Mouse (Mus musculus) liver, embryonic 14.5 days (tissue): ENCODE measurements around the gene Nutm1. TPM values are rescaled to one million over a fixed set of nuclear protein-coding genes. Genes with fewer than 3 reads are reported as not detected.

ENCODE experiments used
- ATAC-seq: fragments of 200-750 bp; cut with Nextera tagmentation; 2 replicates; pipeline ENCODE4 v1.8.0; 2017; ENCODE audit warnings: moderate number of reproducible peaks, mild to moderate bottlenecking, moderate library complexity; ENCODE audit not compliant: insufficient read depth
- DNase-seq, 3 experiments: peaks; one replicate each; pipeline ENCODE4 v3.0.0-alpha.2; 2012 to 2013; ENCODE audit warnings: low read depth in 3 of 3, low spot score in 3 of 3
- H3K27ac ChIP-seq: fragments of 300-500 bp; sonication (generic); 2 replicates; pipeline ENCODE4 v1.5.1; 2014; ENCODE audit warnings: moderate library complexity, mild to moderate bottlenecking, control low read depth, inconsistent platforms
- H3K27me3 ChIP-seq: fragments of 300-500 bp; sonication (generic); 2 replicates; pipeline ENCODE4 v1.6.1; 2014; ENCODE audit warnings: mild to moderate bottlenecking, low read length, moderate library complexity; ENCODE audit not compliant: control insufficient read depth, insufficient read depth
- H3K36me3 ChIP-seq: fragments of 300-500 bp; sonication (generic); replicated peaks from 2 replicates; pipeline ENCODE4 v1.6.1; 2014; ENCODE audit warnings: low read depth; ENCODE audit not compliant: control insufficient read depth, insufficient read depth
- H3K4me1 ChIP-seq, 2 experiments: fragments of 200-500 bp in 1 of 2; fragments of 300-500 bp in 1 of 2; sonication (generic) in 1 of 2; replicated peaks; 2 replicates each; pipeline ENCODE4 v1.6.1; 2012 to 2014; ENCODE audit warnings: antibody characterized with exemption in 1 of 2, inconsistent platforms in 1 of 2, low read length in 1 of 2; ENCODE audit not compliant: control insufficient read depth in 2 of 2, insufficient read depth in 2 of 2
- H3K4me2 ChIP-seq: fragments of 300-500 bp; sonication (generic); 2 replicates; pipeline ENCODE4 v1.6.1; 2014; ENCODE audit warnings: low read depth, mild to moderate bottlenecking, control low read depth, moderate library complexity
- H3K4me3 ChIP-seq, 2 experiments: fragments of 200-500 bp in 1 of 2; fragments of 300-500 bp in 1 of 2; sonication (generic) in 1 of 2; 2 replicates each; pipeline ENCODE4 v1.5.1; 2012 to 2014; ENCODE audit warnings: low read depth in 2 of 2, low read length in 2 of 2, mild to moderate bottlenecking in 2 of 2, control low read depth in 1 of 2, inconsistent platforms in 1 of 2, moderate library complexity in 1 of 2; ENCODE audit not compliant: insufficient read depth in 1 of 2
- H3K9ac ChIP-seq: fragments of 300-500 bp; sonication (generic); replicated peaks from 2 replicates; pipeline ENCODE4 v1.6.1; 2014; ENCODE audit warnings: mild to moderate bottlenecking, control low read depth, moderate library complexity
- H3K9me3 ChIP-seq: fragments of 300-500 bp; sonication (generic); 2 replicates; pipeline ENCODE4 v1.6.1; 2016; ENCODE audit warnings: low read length, mixed read lengths; ENCODE audit not compliant: control insufficient read depth
- CTCF ChIP-seq: IDR thresholded peaks from 2 replicates; pipeline ENCODE4 v1.5.1; 2016; ENCODE audit warnings: antibody characterized with exemption, low read depth, control low read depth
- EP300 ChIP-seq: IDR thresholded peaks from 2 replicates; pipeline ENCODE4 v1.6.1; 2016; ENCODE audit warnings: antibody characterized with exemption, low read depth
- WGBS: fragments of 180-500 bp; shearing (Covaris S2); extraction: QIAGEN DNeasy Blood & Tissue Kit; methylation state at CpG from one replicate; pipeline ENCODE4 v1.1.7; 2014; ENCODE audit not compliant: insufficient replicate concordance; 5-methylcytosine and 5-hydroxymethylcytosine counted together
- polyA plus RNA-seq, 2 experiments: library from polyadenylated mRNA; depleted of rRNA in 1 of 2; stranded (reverse) in 1 of 2; unstranded in 1 of 2; fragments of >200 nt; fragmentation: Nextera tagmentation in 1 of 2; extraction: Ambion mirVana in 1 of 2; gene quantifications; 2 replicates each; pipeline versions ENCODE4 v1.2.1 to v1.2.3; 2012 to 2014

The Nutm1 gene
- not detected in 2 replicates for polyA plus RNA-seq (2012; rRNA removed)
- not detected in 2 replicates for polyA plus RNA-seq (2014; fragmentation: Nextera tagmentation; extraction: Ambion mirVana)

DNA sequence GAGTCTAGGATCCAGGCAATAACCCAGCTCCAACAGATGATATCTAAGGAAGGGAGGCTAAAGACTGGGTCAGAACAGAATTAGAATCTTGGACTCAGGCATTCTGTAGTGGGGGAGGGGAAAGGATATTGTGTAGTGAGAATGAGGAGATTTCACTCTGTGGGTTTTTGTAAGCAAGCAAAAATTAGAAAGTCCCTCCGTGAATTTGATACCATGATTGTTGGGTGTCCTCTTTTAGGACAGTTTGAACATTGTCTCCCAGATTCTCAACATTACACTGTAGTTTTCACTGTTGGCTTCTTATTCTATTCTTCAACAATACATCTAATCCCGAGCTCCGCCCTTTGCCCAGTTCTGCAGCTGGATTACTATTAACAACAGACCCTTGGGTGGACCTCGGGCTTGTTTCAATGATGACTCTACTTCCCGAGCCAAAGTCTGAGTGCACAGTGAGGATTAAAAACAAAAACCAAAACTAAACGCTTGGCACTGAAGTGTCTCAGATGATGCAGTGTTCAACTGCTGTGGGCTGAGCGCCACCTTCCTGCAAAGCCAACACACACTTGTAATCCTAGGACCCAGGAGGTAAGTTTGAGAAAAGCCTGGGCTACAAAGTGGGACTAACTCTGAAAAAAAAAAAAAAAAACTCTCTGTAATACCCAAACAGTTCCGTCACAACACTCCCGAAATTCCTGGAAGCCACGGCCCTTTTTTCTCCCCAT, at the start of gene Nutm1:
Gene Nutm1 (minus strand): TSS at position 51 of the 722 bp plus-strand sequence.
- H3K36me3 ChIP-seq, result no peaks in the 10 kb centered on the region
- no peak within 1 kb of the TSS for H3K9ac ChIP-seq
- H3K4me3 ChIP-seq, result no peak within 1 kb of the TSS
- TF ChIP-seq EP300, result no peak
- peak; percentile 17; the same call in 1 of the 2 replicates for TF ChIP-seq CTCF
- DNase-seq, result no peak
- peaks cover 5 to 7% of the 10 kb centered on the region in 2 experiments; a peak in 3 of 4 replicates for H3K4me1 ChIP-seq
- H3K27me3 ChIP-seq, result no peaks in the 10 kb centered on the region
- H3K9me3 ChIP-seq, result no peaks in the 10 kb centered on the region
- no peak within 1 kb of the TSS for H3K27ac ChIP-seq
- ATAC-seq, result no peak
- H3K4me2 ChIP-seq, result no peak within 1 kb of the TSS
- 54% methylated on average over 10 of the region's 10 CpGs for WGBS

DNA sequence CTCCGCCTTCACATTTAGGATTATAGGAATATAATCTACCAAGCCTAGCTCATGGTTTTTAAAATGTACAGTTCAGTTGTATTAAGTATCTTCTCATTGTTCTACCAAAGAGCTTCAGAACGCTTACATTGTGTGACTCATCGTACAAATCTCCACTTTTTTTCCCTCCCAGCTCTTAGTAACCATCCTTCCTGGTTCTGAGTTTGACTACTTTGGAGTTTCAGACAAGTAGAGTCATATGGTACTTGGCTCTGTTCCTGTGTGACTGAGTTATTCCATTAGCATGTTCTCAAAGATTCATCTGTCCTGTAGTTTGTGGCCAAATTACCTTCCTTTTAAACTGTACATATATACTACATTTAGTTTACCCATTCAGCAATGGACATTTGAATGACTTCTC, 49.6 kb upstream of the Nutm1 start:
- 65% methylated on average over 3 of the region's 3 CpGs for WGBS
- Histone ChIP-seq H3K27me3 (no peaks in the 10 kb centered on the region), H3K4me1 (peaks cover 0 to 5% of the 10 kb centered on the region in 2 experiments; a peak in 1 of 4 replicates), H3K9ac (no peak overlapping the region), H3K36me3 (no peaks in the 10 kb centered on the region), H3K4me2 (no peak overlapping the region), H3K9me3 (no peaks in the 10 kb centered on the region), H3K4me3 (no peak overlapping the region), H3K27ac (no peak overlapping the region)
- TF ChIP-seq EP300 (no peak), CTCF (no peak)
- DNase-seq (no peak), ATAC-seq (no peak)

- ATAC-seq, result no peak
- Histone ChIP-seq H3K4me2 (no peak overlapping the region), H3K36me3 (no peaks in the 10 kb centered on the region), H3K27ac (no peak overlapping the region), H3K4me3 (no peak overlapping the region), H3K9ac (no peak overlapping the region), H3K4me1 (no peaks in the 10 kb centered on the region), H3K9me3 (no peaks in the 10 kb centered on the region), H3K27me3 (no peaks in the 10 kb centered on the region)
- no peak for TF ChIP-seq EP300
- no peak for TF ChIP-seq CTCF
- no peak for DNase-seq
- WGBS, result 81% methylated on average over 4 of the region's 4 CpGs
Measured at GRCm38 (mm10) chr2:112298221-112298620, 39.1 kb upstream of the Nutm1 start.

DNA sequence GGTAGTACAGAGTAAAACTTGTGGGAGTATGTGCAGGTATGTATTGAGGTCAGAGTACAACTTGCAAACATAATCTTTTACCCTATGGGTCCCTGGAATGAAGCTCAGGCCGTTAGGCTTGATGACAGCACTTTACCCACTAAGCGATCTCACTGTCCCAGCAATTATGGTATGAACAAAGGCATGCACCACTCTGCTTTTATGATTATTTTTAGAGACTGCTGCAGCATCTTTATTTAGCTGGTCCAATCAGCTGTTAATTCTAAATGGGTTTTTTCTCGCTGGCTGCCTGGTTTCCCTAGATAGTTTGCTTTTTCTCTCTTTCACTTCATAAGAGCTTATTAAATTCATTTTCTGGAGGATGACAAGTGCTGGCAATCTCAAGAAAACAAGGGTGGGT, 37.1 kb upstream of the Nutm1 start:
- H3K4me1 ChIP-seq, result no peaks in the 10 kb centered on the region
- H3K27ac ChIP-seq, result no peak overlapping the region
- H3K27me3 ChIP-seq, result no peaks in the 10 kb centered on the region
- H3K9ac ChIP-seq, result no peak overlapping the region
- no peak overlapping the region for H3K4me3 ChIP-seq
- no peaks in the 10 kb centered on the region for H3K36me3 ChIP-seq
- DNase-seq (no peak), ATAC-seq (no peak)
- no peaks in the 10 kb centered on the region for H3K9me3 ChIP-seq
- WGBS, result 71% methylated on average over 3 of the region's 3 CpGs
- TF ChIP-seq EP300, result no peak
- no peak for TF ChIP-seq CTCF
- no peak overlapping the region for H3K4me2 ChIP-seq

DNA sequence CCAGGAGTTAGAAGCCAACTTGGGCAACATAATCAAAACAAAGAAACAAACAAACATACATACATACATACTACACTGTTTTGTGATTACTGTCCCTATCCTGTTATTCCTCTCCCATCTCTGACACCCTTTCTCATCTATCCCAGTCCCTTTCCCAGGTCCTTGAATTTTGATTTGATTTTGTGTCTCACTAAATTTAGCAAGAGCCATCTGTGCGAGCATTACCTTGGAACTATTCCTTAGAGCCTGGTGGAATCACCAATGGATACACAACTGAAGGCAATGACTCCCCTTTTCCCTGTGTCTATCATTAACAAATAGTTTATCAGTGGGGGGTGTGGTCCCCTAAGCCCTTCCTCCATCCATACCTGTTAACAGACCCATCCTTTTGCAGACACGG, 33.7 kb upstream of the Nutm1 start:
- Histone ChIP-seq H3K36me3 (no peaks in the 10 kb centered on the region), H3K4me2 (no peak overlapping the region), H3K9ac (no peak overlapping the region), H3K27ac (no peak overlapping the region), H3K4me1 (no peaks in the 10 kb centered on the region), H3K9me3 (no peaks in the 10 kb centered on the region), H3K27me3 (no peaks in the 10 kb centered on the region), H3K4me3 (no peak overlapping the region)
- WGBS, result 80% methylated on average over 2 of the region's 2 CpGs
- TF ChIP-seq CTCF (no peak), EP300 (no peak)
- ATAC-seq (no peak), DNase-seq (no peak)
